ENCODE assay signal across 8 mouse cellular contexts in genomic region chr11:61493525-61494128, GRCm38 (mm10). TPM values are rescaled to one million over a fixed set of nuclear protein-coding genes. Genes with fewer than 3 reads are reported as not detected.
DNase-seq lines count a peak whose midpoint lies in the region; ATAC-seq and TF ChIP-seq lines count a peak whose summit lies in the region.

No protein-coding gene starts in this region.

- no peaks in the 10 kb centered on the region for H3K9me3 ChIP-seq in lung, embryonic 15.5 days
- no peaks in the 10 kb centered on the region for H3K9me3 ChIP-seq in embryonic facial prominence, embryonic 15.5 days (replicated peaks)
- no peaks in the 10 kb centered on the region for H3K9me3 ChIP-seq in intestine, embryonic 15.5 days
- H3K9me3 ChIP-seq in liver, postnatal 0 days (ENCODE audit: low read length): no peaks in the 10 kb centered on the region

- no peak for DNase-seq in lung, postnatal 4 days
- peak; percentile 48 for DNase-seq in adrenal gland, postnatal 25 days
- DNase-seq in liver, postnatal 0 days: no peak
- DNase-seq in right cerebral cortex, postnatal 14 days: peak; percentile 44
- no peak for DNase-seq in Muller cell, postnatal 12 days (ENCODE audit: inconsistent ontology term)

- WGBS in lung, embryonic 15.5 days: under 1% methylated on average over 50 of the region's 50 CpGs
- WGBS in embryonic facial prominence, embryonic 15.5 days: under 1% methylated on average over 50 of the region's 50 CpGs
- WGBS in intestine, embryonic 15.5 days: under 1% methylated on average over 49 of the region's 50 CpGs
- 3% methylated on average over 46 of the region's 50 CpGs for WGBS in liver, postnatal 0 days (ENCODE audit: insufficient replicate concordance)

- H3K4me3 ChIP-seq in lung, embryonic 15.5 days: peak overlapping the region; percentile 92
- H3K4me3 ChIP-seq in embryonic facial prominence, embryonic 15.5 days (replicated peaks): peak overlapping the region; percentile 72
- peak overlapping the region; percentile 74 for H3K4me3 ChIP-seq in intestine, embryonic 15.5 days (replicated peaks)
- H3K4me3 ChIP-seq in liver, postnatal 0 days (ENCODE audit: low read depth, low read length): peak overlapping the region; percentile 68

- H3K27ac ChIP-seq in lung, embryonic 15.5 days: peak overlapping the region; percentile 84
- peak overlapping the region; percentile 93 for H3K27ac ChIP-seq in embryonic facial prominence, embryonic 15.5 days (replicated peaks)
- peak overlapping the region; percentile 82 for H3K27ac ChIP-seq in intestine, embryonic 15.5 days
- peak overlapping the region; percentile 37 for H3K27ac ChIP-seq in liver, postnatal 0 days (ENCODE audit: low read depth)

- H3K9ac ChIP-seq in lung, embryonic 15.5 days: peak overlapping the region; percentile 85
- peak overlapping the region; percentile 73 for H3K9ac ChIP-seq in embryonic facial prominence, embryonic 15.5 days
- peak overlapping the region; percentile 72 for H3K9ac ChIP-seq in intestine, embryonic 15.5 days
- H3K9ac ChIP-seq in liver, postnatal 0 days (replicated peaks): peak overlapping the region; percentile 64

- peaks cover 38% of the 10 kb centered on the region for H3K4me1 ChIP-seq in lung, embryonic 15.5 days
- peaks cover 40% of the 10 kb centered on the region for H3K4me1 ChIP-seq in embryonic facial prominence, embryonic 15.5 days
- peaks cover 17% of the 10 kb centered on the region for H3K4me1 ChIP-seq in intestine, embryonic 15.5 days (replicated peaks)
- peaks cover 18% of the 10 kb centered on the region; the same call in 1 of the 2 replicates for H3K4me1 ChIP-seq in liver, postnatal 0 days (ENCODE audit: insufficient read depth)

- H3K36me3 ChIP-seq in lung, embryonic 15.5 days: peaks cover 40% of the 10 kb centered on the region
- H3K36me3 ChIP-seq in embryonic facial prominence, embryonic 15.5 days: peaks cover 40% of the 10 kb centered on the region
- peaks cover 28% of the 10 kb centered on the region for H3K36me3 ChIP-seq in intestine, embryonic 15.5 days
- H3K36me3 ChIP-seq in liver, postnatal 0 days (replicated peaks; ENCODE audit: insufficient read depth, low read length): peaks cover 22% of the 10 kb centered on the region

- TF ChIP-seq CTCF in liver, postnatal 0 days (IDR thresholded peaks at IDR 0.05; ENCODE audit: low read depth): no peak

- peak overlapping the region; percentile 76 for H3K4me2 ChIP-seq in lung, embryonic 15.5 days
- peak overlapping the region; percentile 85 for H3K4me2 ChIP-seq in embryonic facial prominence, embryonic 15.5 days (replicated peaks)
- H3K4me2 ChIP-seq in intestine, embryonic 15.5 days (replicated peaks): peak overlapping the region; percentile 83
- H3K4me2 ChIP-seq in liver, postnatal 0 days (ENCODE audit: low read depth, low read length): peak overlapping the region; percentile 89

- ATAC-seq in lung, embryonic 15.5 days (ENCODE audit: borderline replicate concordance, extremely low read depth, low FRiP score, low TSS enrichment): peak; percentile 62
- peak; percentile 31 for ATAC-seq in embryonic facial prominence, embryonic 15.5 days (ENCODE audit: insufficient number of reproducible peaks, low FRiP score, low TSS enrichment, low read depth)
- ATAC-seq in intestine, embryonic 15.5 days: peak; percentile 73
- ATAC-seq in liver, postnatal 0 days: peak; percentile 54

- no peak for TF ChIP-seq EP300 in liver, postnatal 0 days (IDR thresholded peaks at IDR 0.05; ENCODE audit: low read depth)

- H3K27me3 ChIP-seq in lung, embryonic 15.5 days: no peaks in the 10 kb centered on the region
- no peaks in the 10 kb centered on the region for H3K27me3 ChIP-seq in embryonic facial prominence, embryonic 15.5 days
- H3K27me3 ChIP-seq in intestine, embryonic 15.5 days (replicated peaks): no peaks in the 10 kb centered on the region
- no peaks in the 10 kb centered on the region for H3K27me3 ChIP-seq in liver, postnatal 0 days (ENCODE audit: insufficient read depth, low read length)

RNA-seq across cellular contexts. Expression of gene Mapk7, which starts 0.6 kb away (rescaled TPM):
- 61.7 and 66.0 TPM in 2 replicates for polyA plus RNA-seq in lung, embryonic 15.5 days (2015; fragmentation: Nextera tagmentation; extraction: Ambion mirVana)
- 21.6 and 23.9 TPM in 2 replicates for total RNA-seq in adrenal gland, postnatal 25 days (2021)
- 61.9 and 62.9 TPM in 2 replicates for polyA plus RNA-seq in embryonic facial prominence, embryonic 15.5 days (2015; fragmentation: Nextera tagmentation; extraction: Ambion mirVana)
- polyA plus RNA-seq in intestine, embryonic 15.5 days (2015; fragmentation: Nextera tagmentation; extraction: Ambion mirVana): 36.3 and 38.8 TPM in 2 replicates
- polyA plus RNA-seq in liver, postnatal 0 days (2015; fragmentation: Nextera tagmentation; extraction: Ambion mirVana): 4.8 and 5.6 TPM in 2 replicates

RNA-seq across cellular contexts. Expression of gene Mfap4, which starts 8.4 kb away (rescaled TPM):
- 1,042 and 1,148 TPM in 2 replicates for polyA plus RNA-seq in lung, embryonic 15.5 days (2015; fragmentation: Nextera tagmentation; extraction: Ambion mirVana)
- total RNA-seq in adrenal gland, postnatal 25 days (2021): 3.5 and 4.2 TPM in 2 replicates
- 404 and 406 TPM in 2 replicates for polyA plus RNA-seq in embryonic facial prominence, embryonic 15.5 days (2015; fragmentation: Nextera tagmentation; extraction: Ambion mirVana)
- 210 and 213 TPM in 2 replicates for polyA plus RNA-seq in intestine, embryonic 15.5 days (2015; fragmentation: Nextera tagmentation; extraction: Ambion mirVana)
- polyA plus RNA-seq in liver, postnatal 0 days (2015; fragmentation: Nextera tagmentation; extraction: Ambion mirVana): 4.9 TPM in 2 replicates

RNA-seq across cellular contexts. Expression of gene B9d1, which starts 11.3 kb away (rescaled TPM):
- 46.5 and 52.5 TPM in 2 replicates for polyA plus RNA-seq in lung, embryonic 15.5 days (2015; fragmentation: Nextera tagmentation; extraction: Ambion mirVana)
- 13.8 and 19.9 TPM in 2 replicates for total RNA-seq in adrenal gland, postnatal 25 days (2021)
- 37.3 and 43.7 TPM in 2 replicates for polyA plus RNA-seq in embryonic facial prominence, embryonic 15.5 days (2015; fragmentation: Nextera tagmentation; extraction: Ambion mirVana)
- 20.9 and 24.3 TPM in 2 replicates for polyA plus RNA-seq in intestine, embryonic 15.5 days (2015; fragmentation: Nextera tagmentation; extraction: Ambion mirVana)
- 1.4 and 1.6 TPM in 2 replicates for polyA plus RNA-seq in liver, postnatal 0 days (2015; fragmentation: Nextera tagmentation; extraction: Ambion mirVana)

RNA-seq across cellular contexts. Expression of gene Rnf112, which starts 39.7 kb away (rescaled TPM):
- 0.81 and 0.96 TPM in 2 replicates for polyA plus RNA-seq in lung, embryonic 15.5 days (2015; fragmentation: Nextera tagmentation; extraction: Ambion mirVana)
- 1.2 and 2.4 TPM in 2 replicates for total RNA-seq in adrenal gland, postnatal 25 days (2021)
- 1.4 and 2.1 TPM in 2 replicates for polyA plus RNA-seq in embryonic facial prominence, embryonic 15.5 days (2015; fragmentation: Nextera tagmentation; extraction: Ambion mirVana)
- 1.6 and 1.7 TPM in 2 replicates for polyA plus RNA-seq in intestine, embryonic 15.5 days (2015; fragmentation: Nextera tagmentation; extraction: Ambion mirVana)
- 0.04 and 0.06 TPM in 2 replicates for polyA plus RNA-seq in liver, postnatal 0 days (2015; fragmentation: Nextera tagmentation; extraction: Ambion mirVana)

Comparison
In these comparisons a context has a peak if more than half of its experiments do, and no peak if none do; other contexts are left out.
1. H3K27ac ChIP-seq: peak in every context shown above with its lines; median percentile 93 in embryonic facial prominence, embryonic 15.5 days; 84 in lung, embryonic 15.5 days; 82 in intestine, embryonic 15.5 days; 37 in liver, postnatal 0 days.
2. DNase-seq: peak in adrenal gland, postnatal 25 days (single experiment) and right cerebral cortex, postnatal 14 days (single experiment); none in lung, postnatal 4 days (0 of 2), liver, postnatal 0 days (single experiment) and Muller cell, postnatal 12 days (single experiment).
3. RNA of gene Mfap4, which starts 8.4 kb away (polyA plus RNA-seq): 1,042 to 1,148 TPM in lung, embryonic 15.5 days, 404 to 406 TPM in embryonic facial prominence, embryonic 15.5 days and 210 to 213 TPM in intestine, embryonic 15.5 days; 4.9 TPM in liver, postnatal 0 days; every median in the first group is over 10 times any median in the second.
4. Peak in every context shown above with its lines, with median percentiles within 50 percentile points of each other: ATAC-seq, H3K4me2 ChIP-seq, H3K4me3 ChIP-seq and H3K9ac ChIP-seq.